Mouse (Mus musculus) heart, adult 2 months (tissue): ENCODE results near the gene Pcyox1.

Source experiments
- CTCF ChIP-seq: fragments of 200-600 bp; IDR thresholded peaks from 2 replicates; pipeline ENCODE4 v1.8.1; 2022; ENCODE audit warnings: antibody characterized with exemption, mild to moderate bottlenecking, moderate library complexity
- EP300 ChIP-seq: fragments of 200-500 bp; IDR thresholded peaks from 2 replicates; pipeline ENCODE4 v1.6.1; 2011; ENCODE audit warnings: low read depth, low read length, control low read depth; ENCODE audit not compliant: insufficient read depth
- POLR2A ChIP-seq: fragments of 200-500 bp; IDR thresholded peaks from 2 replicates; pipeline ENCODE4 v1.6.1; 2011; ENCODE audit warnings: mild to moderate bottlenecking, low read depth, low read length, control low read depth; ENCODE audit not compliant: insufficient read depth

DNA sequence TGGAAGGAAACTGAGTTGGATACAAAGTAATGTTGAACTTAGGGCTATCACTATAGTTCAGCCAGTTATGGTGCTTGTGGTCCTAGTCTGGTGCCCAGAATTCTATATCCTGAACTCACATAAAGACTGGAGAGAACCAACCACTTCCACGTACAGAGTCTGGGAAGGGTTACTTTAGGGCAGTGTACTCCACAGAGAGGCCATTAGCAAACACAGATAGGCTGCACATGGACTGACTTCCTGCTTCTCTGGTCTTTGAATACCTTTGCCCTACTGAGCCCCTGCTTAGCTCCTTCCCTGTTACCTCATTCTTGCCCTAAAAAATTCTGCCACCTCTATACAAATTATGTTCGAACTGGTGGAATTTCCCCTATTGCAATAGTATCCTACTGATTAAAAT is 3.0 kb upstream of the Pcyox1 start:
- TF ChIP-seq POLR2A (no peak), EP300 (no peak), CTCF (no peak)
